Mouse (Mus musculus): ENCODE results near the gene Dmrt2. TPM values are rescaled to one million over a fixed set of nuclear protein-coding genes. Genes with fewer than 3 reads are reported as not detected.

Dmrt2 gene
- total RNA-seq, 2 experiments from 2014 or later, result 0.36 to 0.42 TPM

DNA sequence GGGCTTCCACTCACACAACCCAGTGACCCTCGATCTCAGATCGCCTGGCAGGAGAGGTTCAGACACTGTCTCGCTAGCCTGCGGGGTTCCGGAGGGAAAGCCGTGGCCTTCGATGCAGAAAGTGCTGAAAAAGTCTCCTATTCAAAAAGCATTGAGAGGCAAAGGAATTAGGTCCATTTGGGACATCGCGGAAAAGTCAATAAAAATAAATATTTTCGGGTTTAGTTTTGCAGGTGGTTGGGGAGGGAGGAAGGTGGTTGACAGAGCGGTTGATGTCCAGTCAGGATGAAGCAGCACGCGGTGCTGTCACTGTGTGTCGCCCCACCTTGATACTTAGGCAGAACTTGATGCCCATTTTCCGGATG, 1.8 kb downstream of the Dmrt2 start:
- no peak for DNase-seq
- intact Hi-C loops (cut with DNase I), result loop anchor here (5.0 kb wide), 1 partner anchor 363 kb away; no protein-coding TSS in a partner anchor

DNA sequence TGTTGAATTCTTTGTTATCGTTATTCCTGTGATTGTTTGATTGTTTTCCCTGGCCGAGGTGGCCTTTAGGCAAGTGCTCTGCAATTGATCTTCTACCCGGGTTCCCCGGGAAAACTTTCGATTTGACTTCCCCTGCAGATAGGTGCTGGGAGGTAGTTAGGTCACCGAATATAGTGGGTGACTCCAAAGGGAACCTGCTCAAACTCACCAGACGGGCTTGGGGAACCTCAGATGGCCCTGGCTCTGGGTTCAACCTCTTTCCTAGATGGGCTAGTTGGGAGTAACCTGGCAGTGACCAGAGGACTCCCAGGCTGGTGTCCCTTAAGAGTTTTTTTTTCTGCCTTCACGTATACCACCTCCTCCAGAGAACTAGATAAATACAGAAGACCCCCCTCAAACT, 2.5 kb downstream of the Dmrt2 start:
- DNase-seq, result no peak
- intact Hi-C loops (cut with DNase I), result loop anchor here (5.0 kb wide), 1 partner anchor 363 kb away; no protein-coding TSS in a partner anchor

- no peak for DNase-seq
- intact Hi-C loops (cut with DNase I), result no loop called here
Observed at GRCm38 (mm10) chr19:25675866-25676440, 3.7 kb downstream of the Dmrt2 start.

GRCm38 (mm10) chr19:25698850-25699249, 26.6 kb downstream of the Dmrt2 start:
- DNase-seq, result no peak
- intact Hi-C loops (cut with DNase I), result no loop called here

GRCm38 (mm10) chr19:25713382-25713781, 41.2 kb downstream of the Dmrt2 start:
- intact Hi-C loops (cut with DNase I), result loop anchor here (2.0 kb wide), 2 partner anchors 323 to 469 kb away; no protein-coding TSS in a partner anchor

GRCm38 (mm10) chr19:25714927-25715326, 42.7 kb downstream of the Dmrt2 start:
- no peak for DNase-seq
- intact Hi-C loops (cut with DNase I), result no loop called here

More at GRCm38 (mm10) chr19:25713382-25713781, 41.2 kb downstream of the Dmrt2 start:
- DNase-seq, result peak; percentile 25 to 35

DNA sequence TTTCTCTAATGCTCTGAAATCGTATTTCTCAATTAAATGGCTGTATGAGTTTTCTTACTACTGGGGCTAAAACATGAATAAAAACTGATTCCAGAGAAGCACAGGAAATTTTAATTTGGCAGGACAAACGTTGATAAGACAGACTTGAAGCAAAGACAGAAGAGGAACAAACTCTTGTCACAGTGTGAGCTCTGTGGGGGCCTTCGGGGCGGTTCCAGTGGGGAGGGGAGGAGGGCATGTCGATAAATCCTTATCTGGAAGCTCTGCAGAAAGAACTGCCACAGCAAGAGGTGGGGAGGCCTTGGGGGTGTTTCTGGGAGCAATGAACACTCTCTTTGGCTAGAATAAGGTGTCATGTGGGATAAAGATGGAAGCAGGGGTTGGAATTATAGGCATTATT, 50.4 kb downstream of the Dmrt2 start:
- DNase-seq, result no peak
- intact Hi-C loops (cut with DNase I), result no loop called here

Other genes starting within 250 kb of the Dmrt2 start
- gene Dmrt1, start 166.8 kb upstream of the Dmrt2 start, total RNA-seq (2021), result not detected
- gene Dmrt3, start 62.1 kb upstream of the Dmrt2 start, total RNA-seq (2021), result not detected

All from heart, postnatal 10 days (tissue).